Mouse (Mus musculus) lung, embryonic 16.5 days (tissue): Measurements from ENCODE around the gene Lmo7. TPM values are rescaled to one million over a fixed set of nuclear protein-coding genes. Genes with fewer than 3 reads are reported as not detected.

Experiments used
- ATAC-seq: fragments of 200-750 bp; cut with Nextera tagmentation; 2 replicates; pipeline ENCODE4 v1.8.0; 2017; ENCODE audit warnings: low read depth, mild to moderate bottlenecking, moderate library complexity
- H3K27ac ChIP-seq: fragments of 300-500 bp; sonication (generic); 2 replicates; pipeline ENCODE4 v1.5.1; 2014; ENCODE audit warnings: mild to moderate bottlenecking, control low read depth, low read length
- H3K27me3 ChIP-seq: fragments of 300-500 bp; sonication (generic); 2 replicates; pipeline ENCODE4 v1.6.1; 2014; ENCODE audit warnings: low read depth, low read length, mixed read lengths; ENCODE audit not compliant: control insufficient read depth, insufficient read depth
- H3K36me3 ChIP-seq: fragments of 300-500 bp; sonication (generic); 2 replicates; pipeline ENCODE4 v1.6.1; 2014; ENCODE audit warnings: low read length; ENCODE audit not compliant: control insufficient read depth, insufficient read depth
- H3K4me1 ChIP-seq: fragments of 300-500 bp; sonication (generic); replicated peaks from 2 replicates; pipeline ENCODE4 v1.6.1; 2014; ENCODE audit warnings: low read length, mixed read lengths; ENCODE audit not compliant: control insufficient read depth, insufficient read depth
- H3K4me2 ChIP-seq: fragments of 300-500 bp; sonication (generic); 2 replicates; pipeline ENCODE4 v1.6.1; 2014; ENCODE audit warnings: low read depth, low read length, control low read depth
- H3K4me3 ChIP-seq: fragments of 300-500 bp; sonication (generic); 2 replicates; pipeline ENCODE4 v1.5.1; 2014; ENCODE audit warnings: mild to moderate bottlenecking, low read length, control low read depth
- H3K9ac ChIP-seq: fragments of 300-500 bp; sonication (generic); 2 replicates; pipeline ENCODE4 v1.6.1; 2014; ENCODE audit warnings: low read length, control low read depth
- H3K9me3 ChIP-seq: fragments of 300-500 bp; sonication (generic); 2 replicates; pipeline ENCODE4 v1.6.1; 2016; ENCODE audit warnings: low read length; ENCODE audit not compliant: control insufficient read depth
- WGBS: fragments of 180-500 bp; shearing (Covaris S2); extraction: QIAGEN DNeasy Blood & Tissue Kit; methylation state at CpG from one replicate; pipeline ENCODE4 v1.1.7; 2014; 5-methylcytosine and 5-hydroxymethylcytosine counted together
- polyA plus RNA-seq: library from polyadenylated mRNA; unstranded; fragments of >200 nt; fragmentation: Nextera tagmentation; extraction: Ambion mirVana; gene quantifications from 2 replicates; pipeline ENCODE4 v1.2.1, GENCODE M21; 2015

The Lmo7 gene
- polyA plus RNA-seq, 1 experiment from 2014 or later = 46.4 TPM

- no peaks in the 10 kb centered on the region for H3K27me3 ChIP-seq
- no peak overlapping the region for H3K9ac ChIP-seq
- H3K4me1 ChIP-seq = peaks cover 2% of the 10 kb centered on the region; the same call in 1 of the 2 replicates
- no peak overlapping the region; the same call in 1 of the 2 replicates for H3K27ac ChIP-seq
- WGBS = 58% methylated on average over 6 of the region's 6 CpGs
- no peaks in the 10 kb centered on the region for H3K9me3 ChIP-seq
- ATAC-seq = no peak
- H3K36me3 ChIP-seq = no peaks in the 10 kb centered on the region; the same call in 1 of the 2 replicates
- H3K4me3 ChIP-seq = no peak overlapping the region
- no peak overlapping the region for H3K4me2 ChIP-seq
Observed at GRCm38 (mm10) chr14:101898250-101898649, 168.5 kb downstream of the Lmo7 start.

- no peak overlapping the region for H3K4me2 ChIP-seq
- WGBS = 32% methylated on average over 7 of the region's 7 CpGs
- no peaks in the 10 kb centered on the region for H3K9me3 ChIP-seq
- peaks cover 2% of the 10 kb centered on the region; the same call in 1 of the 2 replicates for H3K4me1 ChIP-seq
- H3K36me3 ChIP-seq = no peaks in the 10 kb centered on the region; the same call in 1 of the 2 replicates
- H3K9ac ChIP-seq = no peak overlapping the region
- no peak for ATAC-seq
- H3K4me3 ChIP-seq = no peak overlapping the region
- no peaks in the 10 kb centered on the region for H3K27me3 ChIP-seq
- no peak overlapping the region for H3K27ac ChIP-seq
Observed at GRCm38 (mm10) chr14:101901496-101901895, 171.7 kb downstream of the Lmo7 start.

- no peak for ATAC-seq
- no peaks in the 10 kb centered on the region for H3K9me3 ChIP-seq
- WGBS = 59% methylated on average over 7 of the region's 7 CpGs
Observed at GRCm38 (mm10) chr14:101901976-101902375, 172.2 kb downstream of the Lmo7 start.

GRCm38 (mm10) chr14:101903722-101904121 is 174.0 kb downstream of the Lmo7 start:
- no peak overlapping the region for H3K4me3 ChIP-seq
- no peak overlapping the region for H3K27ac ChIP-seq
- H3K9ac ChIP-seq = no peak overlapping the region
- H3K9me3 ChIP-seq = no peaks in the 10 kb centered on the region
- H3K4me2 ChIP-seq = no peak overlapping the region
- no peaks in the 10 kb centered on the region for H3K4me1 ChIP-seq
- no peaks in the 10 kb centered on the region; the same call in 1 of the 2 replicates for H3K36me3 ChIP-seq
- no peak for ATAC-seq
- no peaks in the 10 kb centered on the region for H3K27me3 ChIP-seq
- WGBS = 75% methylated on average over 5 of the region's 5 CpGs

More at GRCm38 (mm10) chr14:101901976-101902375, 172.2 kb downstream of the Lmo7 start:
- Histone ChIP-seq H3K4me1 (peaks cover 2% of the 10 kb centered on the region; the same call in 1 of the 2 replicates), H3K36me3 (no peaks in the 10 kb centered on the region; the same call in 1 of the 2 replicates), H3K4me3 (no peak overlapping the region), H3K27me3 (no peaks in the 10 kb centered on the region), H3K9ac (no peak overlapping the region), H3K4me2 (no peak overlapping the region), H3K27ac (no peak overlapping the region)

GRCm38 (mm10) chr14:101911983-101912382 is 182.2 kb downstream of the Lmo7 start:
- H3K27me3 ChIP-seq = no peaks in the 10 kb centered on the region
- H3K4me2 ChIP-seq = no peak overlapping the region
- no peak overlapping the region for H3K4me3 ChIP-seq
- no peaks in the 10 kb centered on the region for H3K9me3 ChIP-seq
- ATAC-seq = no peak
- no peaks in the 10 kb centered on the region; the same call in 1 of the 2 replicates for H3K36me3 ChIP-seq
- no peaks in the 10 kb centered on the region for H3K4me1 ChIP-seq
- no peak overlapping the region for H3K27ac ChIP-seq
- H3K9ac ChIP-seq = no peak overlapping the region
- WGBS = 67% methylated on average over 7 of the region's 7 CpGs

GRCm38 (mm10) chr14:101912392-101912791 is 182.6 kb downstream of the Lmo7 start:
- Histone ChIP-seq H3K27me3 (no peaks in the 10 kb centered on the region), H3K9me3 (no peaks in the 10 kb centered on the region), H3K4me1 (no peaks in the 10 kb centered on the region), H3K9ac (no peak overlapping the region), H3K27ac (no peak overlapping the region), H3K4me2 (no peak overlapping the region), H3K36me3 (no peaks in the 10 kb centered on the region; the same call in 1 of the 2 replicates), H3K4me3 (no peak overlapping the region)
- ATAC-seq = no peak
- 80% methylated on average over 3 of the region's 3 CpGs for WGBS

- Histone ChIP-seq H3K27ac (no peak overlapping the region), H3K4me3 (no peak overlapping the region), H3K36me3 (peaks cover 2% of the 10 kb centered on the region; the same call in 1 of the 2 replicates), H3K9me3 (no peaks in the 10 kb centered on the region), H3K27me3 (no peaks in the 10 kb centered on the region), H3K9ac (no peak overlapping the region), H3K4me2 (no peak overlapping the region), H3K4me1 (no peaks in the 10 kb centered on the region)
- no peak for ATAC-seq
Observed at GRCm38 (mm10) chr14:101914321-101914720, 184.6 kb downstream of the Lmo7 start.

- H3K9ac ChIP-seq = no peak overlapping the region
- H3K9me3 ChIP-seq = no peaks in the 10 kb centered on the region
- no peak overlapping the region for H3K27ac ChIP-seq
- H3K4me3 ChIP-seq = no peak overlapping the region
- H3K36me3 ChIP-seq = peaks cover 4% of the 10 kb centered on the region; the same call in 1 of the 2 replicates
- H3K4me2 ChIP-seq = no peak overlapping the region
- H3K4me1 ChIP-seq = no peaks in the 10 kb centered on the region
- no peak; the same call in 1 of the 2 replicates for ATAC-seq
- H3K27me3 ChIP-seq = no peaks in the 10 kb centered on the region
- WGBS = 65% methylated on average over 8 of the region's 8 CpGs
Observed at GRCm38 (mm10) chr14:101915867-101916266, 186.1 kb downstream of the Lmo7 start.

- Histone ChIP-seq H3K4me3 (no peak overlapping the region), H3K36me3 (peaks cover 4% of the 10 kb centered on the region; the same call in 1 of the 2 replicates), H3K4me2 (no peak overlapping the region), H3K27ac (no peak overlapping the region), H3K27me3 (no peaks in the 10 kb centered on the region), H3K4me1 (no peaks in the 10 kb centered on the region), H3K9me3 (no peaks in the 10 kb centered on the region), H3K9ac (no peak overlapping the region)
- WGBS = 89% methylated on average over 5 of the region's 5 CpGs
- no peak for ATAC-seq
Observed at GRCm38 (mm10) chr14:101918471-101918870, 188.7 kb downstream of the Lmo7 start.
